Mouse (Mus musculus) embryonic facial prominence, embryonic 11.5 days (tissue): ENCODE data around the gene Mettl7b. TPM values are rescaled to one million over a fixed set of nuclear protein-coding genes. Genes with fewer than 3 reads are reported as not detected.
A peak's percentile ranks its signal among the peaks of the same experiment; 100 is the strongest.

Experiments
- ATAC-seq: fragments of 200-750 bp; cut with Nextera tagmentation; replicated peaks from 2 replicates; pipeline ENCODE4 v1.8.0; 2017; ENCODE audit warnings: low read depth; ENCODE audit not compliant: insufficient number of reproducible peaks, low FRiP score, low TSS enrichment
- DNase-seq: peaks from one replicate; pipeline ENCODE4 v3.0.0-alpha.2; 2015; ENCODE audit warnings: low spot score
- H3K27ac ChIP-seq: fragments of 300-500 bp; sonication (generic); replicated peaks from 2 replicates; pipeline ENCODE4 v1.5.1; 2014; ENCODE audit warnings: mild to moderate bottlenecking, low read depth, low read length, control low read depth
- H3K27me3 ChIP-seq: fragments of 300-500 bp; sonication (generic); 2 replicates; pipeline ENCODE4 v1.6.1; 2014; ENCODE audit warnings: mild to moderate bottlenecking, low read length, moderate library complexity, mixed read lengths; ENCODE audit not compliant: control insufficient read depth, insufficient read depth
- H3K36me3 ChIP-seq: fragments of 300-500 bp; sonication (generic); replicated peaks from 2 replicates; pipeline ENCODE4 v1.6.1; 2014; ENCODE audit warnings: low read depth, mild to moderate bottlenecking, low read length, moderate library complexity, mixed read lengths; ENCODE audit not compliant: control insufficient read depth, insufficient read depth
- H3K4me1 ChIP-seq: fragments of 300-500 bp; sonication (generic); 2 replicates; pipeline ENCODE4 v1.6.1; 2014; ENCODE audit warnings: low read length, mixed read lengths; ENCODE audit not compliant: control insufficient read depth, insufficient read depth
- H3K4me2 ChIP-seq: fragments of 300-500 bp; sonication (generic); 2 replicates; pipeline ENCODE4 v1.6.1; 2014; ENCODE audit warnings: low read depth, mild to moderate bottlenecking, control low read depth, low read length, moderate library complexity
- H3K4me3 ChIP-seq: fragments of 300-500 bp; sonication (generic); 2 replicates; pipeline ENCODE4 v1.5.1; 2014; ENCODE audit warnings: low read depth, low read length, control low read depth
- H3K9ac ChIP-seq: fragments of 300-500 bp; sonication (generic); replicated peaks from 2 replicates; pipeline ENCODE4 v1.6.1; 2014; ENCODE audit warnings: mild to moderate bottlenecking, control low read depth, low read length
- H3K9me3 ChIP-seq: fragments of 300-500 bp; sonication (generic); replicated peaks from 2 replicates; pipeline ENCODE4 v1.6.1; 2016; ENCODE audit warnings: mild to moderate bottlenecking, low read length, inconsistent platforms, mixed read lengths; ENCODE audit not compliant: control insufficient read depth
- WGBS: fragments of 180-500 bp; shearing (Covaris S2); extraction: QIAGEN DNeasy Blood & Tissue Kit; methylation state at CpG from one replicate; pipeline ENCODE4 v1.1.7; 2014; 5-methylcytosine and 5-hydroxymethylcytosine counted together
- polyA plus RNA-seq: library from polyadenylated mRNA; unstranded; fragments of >200 nt; fragmentation: Nextera tagmentation; extraction: Ambion mirVana; gene quantifications from 2 replicates; pipeline ENCODE4 v1.2.1, GENCODE M21; 2014

Gene Mettl7b
- polyA plus RNA-seq, 1 experiment from 2014 or later = not detected

DNA sequence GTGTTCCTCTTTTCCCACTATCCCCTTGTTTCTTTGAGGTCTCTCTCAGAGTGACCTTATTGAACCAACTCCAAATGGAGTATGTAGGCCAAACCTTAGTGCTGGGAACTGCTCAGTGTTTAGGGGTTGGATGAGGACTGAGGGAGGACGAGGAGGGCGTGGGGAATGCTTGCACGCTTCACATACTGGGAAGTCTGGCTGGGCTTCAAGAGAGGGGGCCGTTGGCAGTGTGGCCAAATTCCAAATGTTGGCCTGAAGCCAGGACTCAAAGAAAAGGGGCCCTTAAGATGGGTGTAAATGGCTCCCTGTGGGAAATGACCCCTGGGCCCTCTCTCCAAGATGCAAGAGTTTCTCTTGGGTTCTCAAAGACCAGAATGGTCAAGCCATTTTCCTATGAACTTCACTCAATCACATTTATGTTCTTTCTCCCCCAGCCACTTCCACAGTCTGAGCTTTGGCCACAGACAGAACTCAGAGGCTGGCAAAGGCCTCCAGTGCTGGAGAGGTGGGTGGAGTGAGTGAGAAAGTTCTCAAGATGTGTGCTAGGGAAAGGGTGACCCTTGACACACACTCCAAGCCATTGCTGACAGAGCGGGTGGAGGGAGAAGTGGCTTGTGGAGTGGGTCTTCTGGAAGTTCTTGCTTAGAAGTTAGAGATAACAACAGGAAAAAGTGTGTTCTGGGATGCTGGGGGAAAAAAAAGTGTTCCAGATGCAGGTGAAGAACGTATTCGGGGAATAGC is 31.0 kb downstream of the Mettl7b start:
- no peaks in the 10 kb centered on the region for H3K36me3 ChIP-seq
- no peaks in the 10 kb centered on the region; the same call in 1 of the 2 replicates for H3K4me1 ChIP-seq
- no peak overlapping the region for H3K4me3 ChIP-seq
- no peak overlapping the region for H3K9ac ChIP-seq
- H3K27me3 ChIP-seq = peaks cover 18% of the 10 kb centered on the region
- no peak overlapping the region for H3K4me2 ChIP-seq
- no peaks in the 10 kb centered on the region for H3K9me3 ChIP-seq
- no peak overlapping the region for H3K27ac ChIP-seq
- no peak for ATAC-seq
- no peak for DNase-seq
- 72% methylated on average over 7 of the region's 7 CpGs for WGBS

DNA sequence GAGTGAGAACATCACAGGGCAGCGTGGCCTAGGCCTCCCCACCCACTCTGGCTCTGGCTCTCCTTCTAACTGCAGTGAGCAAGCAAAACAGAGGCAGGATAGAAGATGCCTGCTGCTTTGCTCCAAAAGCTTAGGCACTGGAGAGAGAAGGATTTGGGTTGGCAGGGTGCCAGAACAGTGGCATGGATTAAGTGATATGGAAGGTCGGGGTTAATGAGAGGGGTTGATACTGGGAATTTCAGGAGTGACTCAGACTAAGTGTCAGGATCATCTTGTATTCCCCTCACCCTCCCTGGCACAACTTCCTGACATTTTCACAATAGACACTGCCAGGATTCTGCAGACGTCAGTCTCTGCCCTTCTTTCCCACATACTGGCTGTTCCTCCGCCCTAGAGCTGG is 32.4 kb downstream of the Mettl7b start:
- Histone ChIP-seq H3K4me2 (no peak overlapping the region), H3K4me3 (no peak overlapping the region), H3K27me3 (peaks cover 4% of the 10 kb centered on the region), H3K9ac (no peak overlapping the region), H3K27ac (no peak overlapping the region), H3K9me3 (no peaks in the 10 kb centered on the region), H3K36me3 (no peaks in the 10 kb centered on the region), H3K4me1 (no peaks in the 10 kb centered on the region)
- no peak for ATAC-seq
- 35% methylated on average over 4 of the region's 4 CpGs for WGBS
- DNase-seq = no peak

DNA sequence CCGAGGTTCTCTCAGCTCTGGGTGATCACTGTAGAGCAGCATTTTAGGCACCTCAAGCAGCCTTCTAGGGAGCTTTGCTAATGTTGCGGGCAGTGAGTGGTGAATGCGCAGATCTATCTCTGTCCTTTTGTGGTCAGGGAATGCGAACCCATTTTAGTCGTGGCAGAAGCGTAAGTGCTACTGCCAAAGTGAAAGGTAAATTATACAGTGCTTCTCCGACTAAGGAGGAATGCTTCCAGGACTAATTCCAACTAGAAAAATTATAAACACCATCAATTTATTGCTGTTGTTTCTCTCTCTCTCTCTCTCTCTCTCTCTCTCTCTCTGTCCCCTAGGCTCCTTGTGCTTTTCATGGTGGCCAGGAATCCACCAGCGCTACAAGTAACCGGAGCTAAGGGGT is 36.9 kb downstream of the Mettl7b start, which contains the start of gene Bloc1s1:
Bloc1s1 (minus strand) TSS at position 101 of the 400 bp plus-strand sequence.
- H3K9ac ChIP-seq = peak within 1 kb of the TSS; percentile 73
- peak within 1 kb of the TSS; percentile 54 for H3K27ac ChIP-seq
- H3K4me3 ChIP-seq = peak within 1 kb of the TSS; percentile 86
- no peak for DNase-seq
- H3K4me2 ChIP-seq = peak within 1 kb of the TSS; percentile 69
- no peak for ATAC-seq
- H3K27me3 ChIP-seq = no peaks in the 10 kb centered on the region; the same call in 1 of the 2 replicates
- no peaks in the 10 kb centered on the region for H3K9me3 ChIP-seq
- H3K36me3 ChIP-seq = no peaks in the 10 kb centered on the region
- no peaks in the 10 kb centered on the region; the same call in 1 of the 2 replicates for H3K4me1 ChIP-seq
- 71% methylated on average over 9 of the region's 9 CpGs for WGBS

DNA sequence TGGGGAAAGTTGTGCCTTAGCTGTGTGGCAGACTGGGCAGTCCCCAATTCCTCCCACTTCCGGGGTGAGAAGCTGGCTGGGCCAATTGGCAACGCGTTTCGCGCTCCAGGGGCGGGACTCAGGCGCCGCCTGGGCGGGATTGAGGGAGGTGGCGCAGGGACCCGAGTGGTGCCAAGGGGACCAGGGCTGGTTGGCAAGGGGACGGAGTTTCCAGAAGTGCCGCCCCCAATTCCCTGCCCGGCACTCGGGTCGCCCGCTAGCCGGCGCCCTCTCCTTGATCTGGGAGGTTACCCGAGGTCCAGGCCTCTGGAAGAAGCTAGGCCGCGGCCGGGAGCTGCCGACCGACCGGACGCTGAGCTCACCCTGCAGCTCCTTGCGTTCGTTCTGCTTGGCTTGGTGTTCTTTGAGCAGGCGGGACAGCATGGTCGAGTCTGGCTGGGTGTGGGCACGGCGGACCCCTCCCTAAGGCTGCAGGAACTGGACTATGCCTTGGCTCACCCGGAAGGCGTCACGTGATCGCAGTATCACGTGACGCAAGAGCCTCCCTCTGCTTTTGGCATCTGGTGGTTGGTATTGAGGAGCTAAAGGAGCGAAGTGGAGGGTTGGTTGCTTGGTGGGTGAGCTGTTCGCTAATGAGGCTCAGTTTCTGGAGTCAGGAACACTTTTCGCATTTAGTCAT is 37.6 kb downstream of the Mettl7b start:
- peak overlapping the region; percentile 54 for H3K27ac ChIP-seq
- WGBS = under 1% methylated on average over 42 of the region's 42 CpGs
- H3K4me3 ChIP-seq = peak overlapping the region; percentile 86
- no peaks in the 10 kb centered on the region for H3K9me3 ChIP-seq
- DNase-seq (peak; percentile 91), ATAC-seq (peak; percentile 92)
- no peaks in the 10 kb centered on the region; the same call in 1 of the 2 replicates for H3K36me3 ChIP-seq
- peak overlapping the region; percentile 73 for H3K9ac ChIP-seq
- H3K4me2 ChIP-seq = peak overlapping the region; percentile 69
- no peaks in the 10 kb centered on the region for H3K27me3 ChIP-seq
- no peaks in the 10 kb centered on the region; the same call in 1 of the 2 replicates for H3K4me1 ChIP-seq

DNA sequence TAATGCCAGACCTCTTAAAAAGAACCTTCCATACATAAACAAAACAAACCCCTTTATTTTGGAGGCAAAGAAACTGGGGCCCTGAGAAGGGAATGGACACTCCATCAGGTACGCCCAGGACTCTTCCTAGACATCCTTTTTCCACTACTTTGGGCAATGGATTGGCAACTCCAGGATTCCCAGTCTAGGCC is 38.1 kb downstream of the Mettl7b start, which contains the start of gene Rdh5:
Rdh5 (minus strand) TSS at position 67 of the 191 bp plus-strand sequence.
- H3K4me3 ChIP-seq = peak within 1 kb of the TSS; percentile 86
- H3K9ac ChIP-seq = peak within 1 kb of the TSS; percentile 73
- H3K36me3 ChIP-seq = no peaks in the 10 kb centered on the region; the same call in 1 of the 2 replicates
- H3K9me3 ChIP-seq = no peaks in the 10 kb centered on the region
- H3K27ac ChIP-seq = peak within 1 kb of the TSS; percentile 54
- 4% methylated on average over 1 of the region's 1 CpGs for WGBS
- no peaks in the 10 kb centered on the region; the same call in 1 of the 2 replicates for H3K4me1 ChIP-seq
- peak within 1 kb of the TSS; percentile 69 for H3K4me2 ChIP-seq
- no peak for ATAC-seq
- H3K27me3 ChIP-seq = no peaks in the 10 kb centered on the region
- no peak for DNase-seq

DNA sequence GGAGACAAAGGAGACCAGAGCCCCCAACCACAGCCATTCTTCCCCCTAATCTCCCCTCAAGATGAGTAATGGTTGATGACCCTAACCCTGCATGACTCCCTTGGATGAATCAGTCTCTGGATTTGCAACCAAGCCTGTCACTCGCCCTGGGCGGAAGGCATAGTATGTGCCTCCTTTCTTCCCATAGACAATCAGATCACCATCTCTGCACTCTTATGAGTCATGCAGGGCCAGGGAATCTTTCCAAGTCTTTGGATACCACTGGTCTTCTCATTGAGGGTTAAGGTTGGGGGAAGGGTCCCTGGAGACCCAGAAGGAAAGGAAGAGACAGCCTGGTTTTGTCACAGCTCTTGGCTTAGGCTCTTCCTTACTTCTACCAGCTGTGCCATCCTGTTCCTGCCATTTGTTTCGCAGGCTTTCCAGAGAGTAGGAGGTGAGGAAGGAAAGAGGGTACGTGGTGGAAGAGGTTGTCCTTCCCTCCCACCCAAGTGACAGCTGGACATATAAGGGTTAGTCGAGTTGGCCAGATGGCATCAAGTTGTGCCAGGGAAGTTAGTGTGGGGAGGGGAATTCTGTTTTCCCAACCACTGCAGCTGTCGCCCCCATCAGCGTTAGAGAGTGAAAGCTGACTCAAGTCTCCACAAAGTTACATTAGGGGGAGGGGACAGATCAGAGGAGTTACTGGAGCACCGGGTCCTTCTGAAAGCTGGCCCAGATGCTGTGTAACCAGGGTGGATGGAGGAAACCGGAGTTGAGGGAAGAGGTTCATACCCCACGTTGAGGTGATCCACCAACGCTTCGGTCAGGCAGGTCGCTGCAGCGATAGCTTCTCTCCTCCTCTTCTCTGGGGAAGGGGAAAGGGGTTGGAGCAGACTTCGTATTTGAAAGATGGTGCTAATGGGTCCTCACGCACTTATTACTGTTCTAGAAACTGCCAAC is 38.6 kb downstream of the Mettl7b start:
- 71% methylated on average over 16 of the region's 16 CpGs for WGBS
- no peak for DNase-seq

DNA sequence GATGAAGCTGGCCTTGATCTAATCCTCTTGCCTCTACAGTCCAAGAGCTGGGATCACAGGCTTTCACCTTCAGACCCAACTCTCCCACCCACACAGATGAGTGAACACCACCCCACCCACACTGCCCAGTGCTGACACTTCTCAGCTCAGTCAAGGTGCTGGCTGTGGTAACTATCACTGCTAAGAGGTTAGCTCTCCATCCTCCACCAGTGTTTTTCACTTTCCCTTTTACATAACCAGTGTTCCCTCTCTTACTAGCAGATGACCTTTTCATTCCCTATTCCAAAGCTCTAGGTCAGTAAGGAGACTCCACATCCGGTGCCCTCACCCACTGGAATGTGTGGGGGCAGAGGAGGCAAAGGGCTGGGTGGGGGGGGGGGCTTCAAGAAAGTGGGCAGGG is 39.5 kb downstream of the Mettl7b start:
- Histone ChIP-seq H3K9ac (no peak overlapping the region), H3K4me1 (no peaks in the 10 kb centered on the region; the same call in 1 of the 2 replicates)

More for the DNA sequence above, 38.6 kb downstream of the Mettl7b start:
- Histone ChIP-seq H3K27me3 (no peaks in the 10 kb centered on the region), H3K36me3 (no peaks in the 10 kb centered on the region; the same call in 1 of the 2 replicates), H3K27ac (no peak overlapping the region), H3K4me1 (no peaks in the 10 kb centered on the region; the same call in 1 of the 2 replicates), H3K9me3 (no peaks in the 10 kb centered on the region), H3K9ac (peak overlapping the region; percentile 73), H3K4me2 (peak overlapping the region; percentile 69), H3K4me3 (peak overlapping the region; percentile 86)
- no peak for ATAC-seq

More for the DNA sequence above, 39.5 kb downstream of the Mettl7b start:
- Histone ChIP-seq H3K9me3 (no peaks in the 10 kb centered on the region), H3K27me3 (no peaks in the 10 kb centered on the region), H3K4me3 (no peak overlapping the region), H3K36me3 (no peaks in the 10 kb centered on the region; the same call in 1 of the 2 replicates), H3K4me2 (no peak overlapping the region), H3K27ac (no peak overlapping the region)
- WGBS = 47% methylated on average over 1 of the region's 1 CpGs
- ATAC-seq = no peak
- no peak for DNase-seq
